Mouse (Mus musculus) liver, embryonic 15.5 days (tissue): Measurements from ENCODE around the gene Trim72. TPM values are rescaled to one million over a fixed set of nuclear protein-coding genes. Genes with fewer than 3 reads are reported as not detected.

ENCODE experiments used
- ATAC-seq: fragments of 200-750 bp; cut with Nextera tagmentation; 2 replicates; pipeline ENCODE4 v1.8.0; 2017; ENCODE audit warnings: moderate number of reproducible peaks, mild to moderate bottlenecking, moderate library complexity; ENCODE audit not compliant: insufficient read depth
- H3K27ac ChIP-seq: fragments of 300-500 bp; sonication (generic); replicated peaks from 2 replicates; pipeline ENCODE4 v1.5.1; 2015; ENCODE audit warnings: mild to moderate bottlenecking, inconsistent platforms
- H3K27me3 ChIP-seq: fragments of 300-500 bp; sonication (generic); 2 replicates; pipeline ENCODE4 v1.6.1; 2015; ENCODE audit warnings: mild to moderate bottlenecking, inconsistent platforms
- H3K36me3 ChIP-seq: fragments of 300-500 bp; sonication (generic); replicated peaks from 2 replicates; pipeline ENCODE4 v1.6.1; 2015; ENCODE audit warnings: moderate library complexity, mild to moderate bottlenecking, inconsistent platforms
- H3K4me1 ChIP-seq: fragments of 300-500 bp; sonication (generic); replicated peaks from 2 replicates; pipeline ENCODE4 v1.6.1; 2015; ENCODE audit warnings: inconsistent platforms
- H3K4me2 ChIP-seq: fragments of 300-500 bp; sonication (generic); 2 replicates; pipeline ENCODE4 v1.6.1; 2015; ENCODE audit warnings: moderate library complexity, mild to moderate bottlenecking, inconsistent platforms
- H3K4me3 ChIP-seq: fragments of 300-500 bp; sonication (generic); replicated peaks from 2 replicates; pipeline ENCODE4 v1.5.1; 2015; ENCODE audit warnings: mild to moderate bottlenecking, inconsistent platforms
- H3K9ac ChIP-seq: fragments of 300-500 bp; sonication (generic); 2 replicates; pipeline ENCODE4 v1.6.1; 2015; ENCODE audit warnings: moderate library complexity, mild to moderate bottlenecking, inconsistent platforms
- H3K9me3 ChIP-seq: fragments of 300-500 bp; sonication (generic); replicated peaks from 2 replicates; pipeline ENCODE4 v1.6.1; 2016; ENCODE audit warnings: inconsistent platforms
- WGBS: fragments of 180-500 bp; shearing (Covaris S2); methylation state at CpG from one replicate; pipeline ENCODE4 v1.1.7; 2015; ENCODE audit warnings: mixed read lengths; ENCODE audit not compliant: insufficient replicate concordance; 5-methylcytosine and 5-hydroxymethylcytosine counted together
- polyA plus RNA-seq: library from polyadenylated mRNA; unstranded; fragments of >200 nt; fragmentation: Nextera tagmentation; extraction: Ambion mirVana; gene quantifications from 2 replicates; pipeline ENCODE4 v1.2.1, GENCODE M21; 2015

Trim72 gene
- polyA plus RNA-seq, result 0.25 and 0.38 TPM in 2 replicates

- Histone ChIP-seq H3K27me3 (no peaks in the 10 kb centered on the region; the same call in 1 of the 2 replicates), H3K27ac (no peak within 1 kb of the TSS), H3K36me3 (no peaks in the 10 kb centered on the region), H3K9ac (no peak within 1 kb of the TSS), H3K4me1 (no peaks in the 10 kb centered on the region; the same call in 1 of the 2 replicates), H3K4me3 (no peak within 1 kb of the TSS), H3K4me2 (no peak within 1 kb of the TSS; the same call in 1 of the 2 replicates), H3K9me3 (no peaks in the 10 kb centered on the region)
- 68% methylated on average over 2 of the region's 2 CpGs for WGBS
- no peak for ATAC-seq
Measured at GRCm38 (mm10) chr7:128003688-128004087, at the start of gene Trim72. Gene Trim72, plus strand, starts transcription at chr7:128003949.

GRCm38 (mm10) chr7:127959364-127959763, 44.4 kb upstream of the Trim72 start:
- no peak overlapping the region for H3K4me2 ChIP-seq
- WGBS, result 48% methylated on average over 5 of the region's 5 CpGs
- H3K4me3 ChIP-seq, result no peak overlapping the region
- no peaks in the 10 kb centered on the region for H3K36me3 ChIP-seq
- H3K4me1 ChIP-seq, result no peaks in the 10 kb centered on the region
- H3K27me3 ChIP-seq, result no peaks in the 10 kb centered on the region
- H3K9me3 ChIP-seq, result no peaks in the 10 kb centered on the region
- no peak overlapping the region for H3K27ac ChIP-seq
- no peak for ATAC-seq
- no peak overlapping the region for H3K9ac ChIP-seq

- no peaks in the 10 kb centered on the region for H3K27me3 ChIP-seq
- peaks cover 40% of the 10 kb centered on the region for H3K4me1 ChIP-seq
- H3K9me3 ChIP-seq, result no peaks in the 10 kb centered on the region
- H3K9ac ChIP-seq, result peak overlapping the region; percentile 95
- H3K4me3 ChIP-seq, result peak overlapping the region; percentile 98
- WGBS, result 24% methylated on average over 10 of the region's 10 CpGs
- H3K27ac ChIP-seq, result peak overlapping the region; percentile 95
- no peak for ATAC-seq
- peaks cover 29% of the 10 kb centered on the region for H3K36me3 ChIP-seq
- H3K4me2 ChIP-seq, result peak overlapping the region; percentile 90
Measured at GRCm38 (mm10) chr7:127966371-127966918, 37.3 kb upstream of the Trim72 start.

DNA sequence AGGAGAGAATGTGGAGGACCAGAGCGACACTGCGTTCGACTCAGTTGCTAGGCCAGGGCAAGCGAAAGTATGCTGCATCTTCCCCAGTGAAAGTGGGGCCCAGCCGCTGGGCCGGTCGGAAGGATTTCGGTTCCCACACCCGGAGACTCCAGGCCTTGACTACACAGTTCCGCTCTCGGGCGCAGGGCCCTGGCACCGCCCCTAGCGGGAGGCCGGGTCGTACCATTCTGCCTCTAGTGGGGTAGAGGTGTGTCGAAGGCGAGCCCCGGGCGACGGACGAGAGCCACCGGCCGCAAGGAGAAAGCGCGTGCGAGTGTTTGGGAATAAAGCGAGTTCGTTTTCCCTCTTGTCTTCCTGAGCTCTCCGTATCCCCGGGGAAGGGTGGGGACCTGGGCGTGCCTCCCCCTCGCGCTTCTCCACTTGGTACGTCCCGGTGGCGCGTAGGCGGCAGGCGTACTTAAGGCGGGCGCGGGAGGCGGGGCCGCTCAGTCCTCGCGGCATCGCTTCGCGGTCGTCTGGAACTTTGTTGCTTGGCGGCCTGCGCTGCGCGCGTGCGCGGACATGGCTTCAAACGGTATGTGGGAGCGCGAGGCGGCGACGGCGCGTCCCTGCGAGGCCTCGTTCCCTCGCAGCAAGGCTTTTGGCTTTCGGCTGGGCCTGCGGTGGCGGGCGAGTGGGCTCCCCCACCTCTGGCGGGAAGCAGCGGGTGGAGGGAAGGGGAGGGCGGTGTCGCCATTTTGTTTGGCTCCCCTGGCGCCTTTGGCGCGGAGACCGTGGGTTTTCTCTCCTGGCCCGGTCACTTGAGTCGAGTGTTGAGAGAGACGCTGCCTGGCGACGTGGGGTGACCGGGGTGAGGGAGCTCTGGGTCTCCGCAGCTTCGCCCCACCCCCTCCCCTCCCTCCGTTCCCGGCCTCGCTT, 36.5 kb upstream of the Trim72 start, which contains the start of gene Fus:
Gene Fus, plus strand, starts transcription at position 454 of the 918 bp plus-strand sequence.
- Histone ChIP-seq H3K4me3 (peak within 1 kb of the TSS; percentile 98), H3K4me2 (peak within 1 kb of the TSS; percentile 90), H3K9ac (peak within 1 kb of the TSS; percentile 95), H3K36me3 (peaks cover 37% of the 10 kb centered on the region), H3K9me3 (no peaks in the 10 kb centered on the region), H3K27ac (peak within 1 kb of the TSS; percentile 95), H3K27me3 (no peaks in the 10 kb centered on the region), H3K4me1 (peaks cover 45% of the 10 kb centered on the region)
- WGBS, result under 1% methylated on average over 92 of the region's 92 CpGs
- ATAC-seq, result peak; percentile 93

- H3K27ac ChIP-seq, result peak overlapping the region; percentile 95
- peak overlapping the region; percentile 90 for H3K4me2 ChIP-seq
- no peaks in the 10 kb centered on the region for H3K9me3 ChIP-seq
- peaks cover 46% of the 10 kb centered on the region for H3K36me3 ChIP-seq
- peaks cover 52% of the 10 kb centered on the region for H3K4me1 ChIP-seq
- peak; percentile 35 for ATAC-seq
- WGBS, result under 1% methylated on average over 42 of the region's 42 CpGs
- peak overlapping the region; percentile 98 for H3K4me3 ChIP-seq
- H3K9ac ChIP-seq, result peak overlapping the region; percentile 95
- no peaks in the 10 kb centered on the region for H3K27me3 ChIP-seq
Measured at GRCm38 (mm10) chr7:127967922-127968828, 35.6 kb upstream of the Trim72 start.

DNA sequence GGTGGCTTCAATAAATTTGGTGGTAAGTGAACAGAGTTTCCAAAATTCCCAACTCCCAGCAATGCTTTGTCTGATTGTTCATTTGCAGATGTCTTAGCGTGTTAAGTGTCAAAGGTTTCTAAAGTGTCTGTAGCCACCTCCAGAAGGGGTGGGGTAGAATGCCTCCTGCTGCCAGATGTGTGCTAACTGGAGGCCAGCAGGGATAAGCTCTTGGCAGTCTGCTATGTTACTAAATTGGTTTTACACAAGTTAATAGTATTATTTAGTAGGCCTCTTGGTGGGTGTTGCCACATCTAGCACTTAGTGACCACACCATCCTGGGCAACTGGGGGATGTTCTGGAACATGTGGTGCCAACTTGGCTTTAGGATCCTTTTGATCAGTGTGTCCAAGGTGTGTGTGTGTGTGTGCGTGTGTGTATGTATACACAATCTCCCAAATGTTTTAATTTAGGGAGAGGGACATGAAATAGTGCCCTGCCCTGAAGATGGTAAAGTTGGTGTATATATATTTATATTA, 29.3 kb upstream of the Trim72 start:
- 81% methylated on average over 2 of the region's 2 CpGs for WGBS
- Histone ChIP-seq H3K4me2 (no peak overlapping the region), H3K27ac (no peak overlapping the region), H3K4me3 (no peak overlapping the region), H3K9ac (no peak overlapping the region), H3K9me3 (no peaks in the 10 kb centered on the region), H3K36me3 (peaks cover 98% of the 10 kb centered on the region), H3K27me3 (no peaks in the 10 kb centered on the region), H3K4me1 (peaks cover 32% of the 10 kb centered on the region)
- ATAC-seq, result no peak

GRCm38 (mm10) chr7:127978856-127979255, 24.9 kb upstream of the Trim72 start:
- Histone ChIP-seq H3K27ac (no peak overlapping the region), H3K36me3 (peaks cover 99% of the 10 kb centered on the region), H3K4me2 (no peak overlapping the region), H3K9me3 (no peaks in the 10 kb centered on the region), H3K4me1 (0 out of 2 replicates have a peak, but pooled peaks cover 5% of the 10 kb centered on the region), H3K9ac (no peak overlapping the region), H3K27me3 (no peaks in the 10 kb centered on the region), H3K4me3 (no peak overlapping the region)
- WGBS, result 100% methylated on average over 2 of the region's 2 CpGs
- no peak for ATAC-seq

GRCm38 (mm10) chr7:127980606-127981005, 23.1 kb upstream of the Trim72 start:
- no peak for ATAC-seq
- no peak overlapping the region for H3K9ac ChIP-seq

DNA sequence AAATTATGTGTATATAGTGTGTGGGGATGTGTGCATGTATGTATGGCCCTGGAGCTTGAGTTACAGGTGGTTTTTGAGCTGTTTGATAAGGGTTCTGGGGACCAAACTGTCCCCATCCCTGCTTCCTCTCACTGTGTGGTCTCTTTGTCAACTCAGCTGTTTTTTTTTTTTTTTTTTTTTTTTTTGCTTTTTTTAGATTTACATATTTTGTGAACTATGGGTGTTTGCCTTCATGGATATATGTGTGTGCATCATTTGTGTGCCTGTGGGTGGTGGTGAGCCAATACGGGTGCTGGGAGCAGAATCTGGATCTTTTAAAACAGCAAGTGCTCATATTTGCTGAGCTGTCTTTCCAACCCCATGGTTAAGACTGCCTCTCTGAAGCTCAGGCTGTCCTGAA, 14.8 kb upstream of the Trim72 start:
- Histone ChIP-seq H3K27ac (no peak overlapping the region), H3K36me3 (peaks cover 73% of the 10 kb centered on the region), H3K4me3 (no peak overlapping the region), H3K9ac (no peak overlapping the region), H3K27me3 (no peaks in the 10 kb centered on the region), H3K4me1 (peaks cover 35% of the 10 kb centered on the region), H3K4me2 (no peak overlapping the region), H3K9me3 (no peaks in the 10 kb centered on the region)
- 82% methylated on average over 1 of the region's 1 CpGs for WGBS
- ATAC-seq, result no peak

More at GRCm38 (mm10) chr7:127980606-127981005, 23.1 kb upstream of the Trim72 start:
- H3K27me3 ChIP-seq, result no peaks in the 10 kb centered on the region
- H3K36me3 ChIP-seq, result peaks cover 99% of the 10 kb centered on the region
- 77% methylated on average over 3 of the region's 3 CpGs for WGBS
- H3K9me3 ChIP-seq, result no peaks in the 10 kb centered on the region
- no peak overlapping the region for H3K27ac ChIP-seq
- H3K4me3 ChIP-seq, result no peak overlapping the region
- H3K4me2 ChIP-seq, result no peak overlapping the region
- no peaks in the 10 kb centered on the region for H3K4me1 ChIP-seq

DNA sequence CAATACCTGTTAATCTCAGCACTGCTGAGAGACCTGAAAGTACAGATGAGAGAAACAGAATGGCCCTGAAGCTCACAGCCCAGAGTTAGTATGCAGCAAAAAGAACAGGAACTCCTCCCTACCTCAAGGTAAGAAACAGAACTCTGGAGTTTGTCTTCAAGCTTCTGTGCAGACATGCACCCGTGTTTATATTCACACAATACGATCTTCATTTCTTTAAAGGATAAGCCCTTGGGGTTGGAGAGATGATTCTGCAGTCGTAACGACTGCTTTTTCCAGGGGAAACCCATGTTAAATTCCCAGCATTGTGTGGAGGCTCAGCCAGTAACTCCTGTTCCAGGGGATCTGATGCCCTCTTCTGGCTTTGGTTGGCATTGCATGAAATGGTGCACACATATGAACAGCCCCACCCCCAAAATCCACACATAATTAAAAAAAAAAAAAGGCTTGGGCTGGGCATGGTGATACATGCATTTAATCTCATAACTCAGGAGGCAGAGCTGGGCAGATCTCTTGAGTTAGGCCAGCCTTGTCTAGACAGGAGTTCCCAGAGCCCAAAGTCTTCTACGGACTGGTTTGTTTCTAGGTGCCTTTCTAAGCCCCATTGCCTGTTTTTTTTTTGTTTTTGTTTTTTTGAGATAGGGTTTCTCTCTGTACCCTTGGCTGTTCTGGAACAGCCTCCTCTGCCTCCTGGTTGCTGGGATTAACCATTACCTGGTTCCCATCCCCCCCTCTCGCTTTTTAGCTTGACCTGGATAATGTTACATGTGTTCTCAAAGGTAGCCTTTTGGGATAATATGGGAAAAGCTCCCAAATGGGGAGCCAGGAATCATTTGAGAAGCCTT, 11.9 kb upstream of the Trim72 start:
- ATAC-seq, result peak; percentile 51; the same call in 1 of the 2 replicates
- no peak overlapping the region for H3K4me3 ChIP-seq
- peak overlapping the region; percentile 14; the same call in 1 of the 2 replicates for H3K27ac ChIP-seq
- 43% methylated on average over 6 of the region's 6 CpGs for WGBS
- H3K36me3 ChIP-seq, result peaks cover 44% of the 10 kb centered on the region
- no peak overlapping the region for H3K9ac ChIP-seq
- peak overlapping the region; percentile 74 for H3K4me2 ChIP-seq
- H3K27me3 ChIP-seq, result no peaks in the 10 kb centered on the region
- H3K4me1 ChIP-seq, result peaks cover 39% of the 10 kb centered on the region
- no peaks in the 10 kb centered on the region for H3K9me3 ChIP-seq
